Mouse (Mus musculus): ENCODE results near the gene Ece2.
A peak's percentile ranks its signal among the peaks of the same experiment; 100 is the strongest.

DNA sequence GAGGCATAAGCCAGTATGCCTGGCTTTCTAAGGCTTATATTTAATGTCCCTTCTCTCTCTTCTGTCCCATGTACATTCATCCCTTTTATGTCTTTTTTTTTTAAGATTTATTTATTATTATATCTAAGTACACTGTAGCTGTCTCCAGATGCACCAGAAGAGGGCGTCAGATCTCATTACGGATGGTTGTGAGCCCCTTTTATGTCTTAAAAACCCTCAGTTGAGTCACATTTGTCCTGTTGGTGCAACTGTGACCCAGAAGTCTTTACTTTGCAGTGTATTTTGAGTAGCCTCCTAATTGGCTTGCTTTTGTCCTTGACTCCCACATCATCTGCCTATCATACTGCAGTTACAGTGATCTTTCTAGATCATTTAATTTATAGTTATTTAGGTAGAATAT is 23.7 kb downstream of the Ece2 start:
- TF ChIP-seq EP300 (optimal IDR thresholded peaks at IDR 0.05) (no peak), CTCF (IDR thresholded peaks at IDR 0.05; ENCODE audit: low read depth) (peak; percentile 18; the same call in 1 of the 2 replicates)
